Mouse (Mus musculus) embryonic facial prominence, embryonic 11.5 days (tissue): ENCODE measurements at regions not wholly inside any gene's neighbourhood (a gene's known extent, or its start where the extent isn't known, plus 50 kb on each side); places are given as distances from the start of the nearest gene placed in this dataset.

Experiments used
- ATAC-seq: fragments of 200-750 bp; cut with Nextera tagmentation; replicated peaks from 2 replicates; pipeline ENCODE4 v1.8.0; 2017; ENCODE audit warnings: low read depth; ENCODE audit not compliant: insufficient number of reproducible peaks, low FRiP score, low TSS enrichment
- DNase-seq: peaks from one replicate; pipeline ENCODE4 v3.0.0-alpha.2; 2015; ENCODE audit warnings: low spot score
- H3K27ac ChIP-seq: fragments of 300-500 bp; sonication (generic); replicated peaks from 2 replicates; pipeline ENCODE4 v1.5.1; 2014; ENCODE audit warnings: mild to moderate bottlenecking, low read depth, low read length, control low read depth
- H3K27me3 ChIP-seq: fragments of 300-500 bp; sonication (generic); 2 replicates; pipeline ENCODE4 v1.6.1; 2014; ENCODE audit warnings: mild to moderate bottlenecking, low read length, moderate library complexity, mixed read lengths; ENCODE audit not compliant: control insufficient read depth, insufficient read depth
- H3K36me3 ChIP-seq: fragments of 300-500 bp; sonication (generic); replicated peaks from 2 replicates; pipeline ENCODE4 v1.6.1; 2014; ENCODE audit warnings: low read depth, mild to moderate bottlenecking, low read length, moderate library complexity, mixed read lengths; ENCODE audit not compliant: control insufficient read depth, insufficient read depth
- H3K4me1 ChIP-seq: fragments of 300-500 bp; sonication (generic); 2 replicates; pipeline ENCODE4 v1.6.1; 2014; ENCODE audit warnings: low read length, mixed read lengths; ENCODE audit not compliant: control insufficient read depth, insufficient read depth
- H3K4me2 ChIP-seq: fragments of 300-500 bp; sonication (generic); 2 replicates; pipeline ENCODE4 v1.6.1; 2014; ENCODE audit warnings: low read depth, mild to moderate bottlenecking, control low read depth, low read length, moderate library complexity
- H3K4me3 ChIP-seq: fragments of 300-500 bp; sonication (generic); 2 replicates; pipeline ENCODE4 v1.5.1; 2014; ENCODE audit warnings: low read depth, low read length, control low read depth
- H3K9ac ChIP-seq: fragments of 300-500 bp; sonication (generic); replicated peaks from 2 replicates; pipeline ENCODE4 v1.6.1; 2014; ENCODE audit warnings: mild to moderate bottlenecking, control low read depth, low read length
- H3K9me3 ChIP-seq: fragments of 300-500 bp; sonication (generic); replicated peaks from 2 replicates; pipeline ENCODE4 v1.6.1; 2016; ENCODE audit warnings: mild to moderate bottlenecking, low read length, inconsistent platforms, mixed read lengths; ENCODE audit not compliant: control insufficient read depth
- WGBS: fragments of 180-500 bp; shearing (Covaris S2); extraction: QIAGEN DNeasy Blood & Tissue Kit; methylation state at CpG from one replicate; pipeline ENCODE4 v1.1.7; 2014; 5-methylcytosine and 5-hydroxymethylcytosine counted together

DNA sequence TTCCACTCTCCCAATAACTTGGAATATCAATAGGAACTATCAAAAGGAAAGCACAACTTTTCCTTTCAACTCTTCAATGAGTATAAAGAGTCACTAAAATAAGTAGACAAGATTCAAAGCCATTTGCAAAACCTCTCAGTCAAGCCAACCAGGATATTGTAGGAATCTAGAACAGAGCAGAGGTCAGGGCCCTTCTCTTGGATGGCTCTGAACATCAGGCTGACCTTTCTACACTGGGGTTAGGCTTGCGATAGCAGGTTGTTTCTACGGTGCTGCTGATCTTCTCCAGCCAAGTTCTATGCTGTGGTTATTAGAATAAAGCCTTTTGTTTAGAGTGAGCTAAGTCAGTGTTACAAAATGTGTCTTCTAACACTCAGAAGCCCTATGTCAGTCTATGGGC, 658.6 kb downstream of the Ofcc1 start:
- 84% methylated on average over 2 of the region's 2 CpGs for WGBS
- no peak overlapping the region for H3K4me3 ChIP-seq
- no peak overlapping the region for H3K9ac ChIP-seq
- no peaks in the 10 kb centered on the region for H3K27me3 ChIP-seq
- no peaks in the 10 kb centered on the region for H3K9me3 ChIP-seq
- no peaks in the 10 kb centered on the region for H3K4me1 ChIP-seq
- DNase-seq = no peak
- no peaks in the 10 kb centered on the region for H3K36me3 ChIP-seq
- no peak overlapping the region for H3K27ac ChIP-seq
- no peak overlapping the region for H3K4me2 ChIP-seq
- ATAC-seq = no peak

DNA sequence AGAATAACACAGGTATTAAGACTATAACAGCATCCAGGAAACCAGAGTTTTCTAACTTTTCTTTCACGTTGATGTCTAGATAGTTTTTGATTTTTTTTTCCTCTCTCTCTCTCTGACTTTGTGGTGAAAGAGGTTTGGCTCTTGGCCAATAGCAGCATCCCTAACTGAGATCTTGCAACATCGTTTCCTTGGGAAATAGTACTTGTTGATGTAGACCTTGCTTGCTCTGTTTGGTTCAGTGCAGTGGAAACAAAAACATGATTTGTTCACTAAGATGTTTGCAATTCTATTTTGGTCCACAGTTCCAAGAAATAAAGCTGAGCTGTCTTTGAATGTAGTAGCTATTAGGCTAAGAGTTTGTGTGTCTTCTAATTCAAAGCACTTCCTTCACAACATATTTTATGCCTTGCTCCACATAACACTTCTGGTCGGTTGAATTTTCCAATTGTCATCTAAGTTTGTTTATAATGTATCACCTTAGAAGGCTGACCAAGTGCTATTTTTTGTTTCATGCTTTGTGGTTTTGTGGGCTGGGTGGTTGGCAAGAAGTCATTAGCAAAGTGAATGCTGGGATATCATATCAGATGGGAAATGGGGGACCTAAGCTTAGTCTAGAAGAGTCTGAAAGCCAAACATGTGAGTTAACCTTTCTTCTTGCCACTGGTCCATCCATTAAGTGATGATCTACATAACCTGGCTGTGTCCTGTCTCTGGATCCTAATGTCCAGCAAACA, 669.8 kb downstream of the Ofcc1 start:
- no peak overlapping the region for H3K9ac ChIP-seq
- DNase-seq = no peak
- no peak overlapping the region for H3K27ac ChIP-seq
- no peaks in the 10 kb centered on the region for H3K27me3 ChIP-seq
- no peaks in the 10 kb centered on the region for H3K4me1 ChIP-seq
- ATAC-seq = no peak
- WGBS = 79% methylated on average over 3 of the region's 3 CpGs
- no peaks in the 10 kb centered on the region for H3K9me3 ChIP-seq
- no peak overlapping the region for H3K4me3 ChIP-seq
- H3K36me3 ChIP-seq = no peaks in the 10 kb centered on the region
- H3K4me2 ChIP-seq = no peak overlapping the region

DNA sequence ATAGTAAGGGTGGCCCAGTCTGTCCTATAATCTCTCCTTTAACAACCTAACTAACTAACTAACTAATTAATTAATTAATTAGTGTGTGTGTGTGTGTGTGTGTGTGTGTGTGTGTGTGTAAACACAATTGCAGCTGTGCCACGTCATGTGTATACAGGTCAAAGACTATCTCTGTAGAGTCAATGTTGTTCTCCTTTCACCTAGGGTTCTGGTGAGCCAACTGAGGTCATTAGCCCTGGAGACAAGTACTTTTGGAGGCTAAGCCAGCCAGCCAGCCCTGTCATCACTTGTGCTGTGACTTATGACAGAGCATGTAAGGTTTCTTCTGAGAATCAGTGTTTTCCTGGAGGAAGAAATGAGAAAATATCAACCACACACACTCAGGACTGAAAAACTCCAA, 696.7 kb downstream of the Ofcc1 start:
- no peak overlapping the region for H3K4me2 ChIP-seq
- H3K36me3 ChIP-seq = no peaks in the 10 kb centered on the region
- no peak for DNase-seq
- H3K27me3 ChIP-seq = no peaks in the 10 kb centered on the region
- ATAC-seq = no peak
- WGBS = 74% methylated on average over 1 of the region's 1 CpGs
- no peaks in the 10 kb centered on the region for H3K9me3 ChIP-seq
- no peak overlapping the region for H3K27ac ChIP-seq
- H3K9ac ChIP-seq = no peak overlapping the region
- H3K4me3 ChIP-seq = no peak overlapping the region
- no peaks in the 10 kb centered on the region for H3K4me1 ChIP-seq

DNA sequence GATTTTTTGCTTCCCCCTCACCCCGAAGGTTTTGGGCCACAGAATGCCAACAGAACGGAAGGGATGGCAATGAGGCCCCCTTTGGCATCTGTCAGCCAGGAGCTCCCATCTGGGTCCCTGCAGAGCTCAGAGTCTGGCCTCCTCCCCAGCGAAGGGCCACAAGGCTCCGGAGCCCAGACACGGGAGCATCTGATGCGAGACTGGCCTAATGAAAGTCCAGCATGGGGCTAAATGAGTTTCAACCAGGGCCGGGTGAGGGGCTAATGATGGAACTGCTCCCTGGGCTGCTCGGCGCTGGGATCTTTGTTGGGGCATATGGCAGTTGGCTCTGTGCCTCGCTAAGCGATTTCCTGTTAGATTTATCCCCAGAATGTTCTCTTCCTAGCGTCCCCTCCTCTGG, 688.8 kb upstream of the Slc35b3 start:
- Histone ChIP-seq H3K9ac (no peak overlapping the region), H3K9me3 (no peaks in the 10 kb centered on the region), H3K27me3 (no peaks in the 10 kb centered on the region), H3K4me2 (no peak overlapping the region), H3K36me3 (no peaks in the 10 kb centered on the region), H3K27ac (no peak overlapping the region), H3K4me3 (no peak overlapping the region), H3K4me1 (no peaks in the 10 kb centered on the region)
- 45% methylated on average over 12 of the region's 12 CpGs for WGBS
- DNase-seq (no peak), ATAC-seq (no peak)

DNA sequence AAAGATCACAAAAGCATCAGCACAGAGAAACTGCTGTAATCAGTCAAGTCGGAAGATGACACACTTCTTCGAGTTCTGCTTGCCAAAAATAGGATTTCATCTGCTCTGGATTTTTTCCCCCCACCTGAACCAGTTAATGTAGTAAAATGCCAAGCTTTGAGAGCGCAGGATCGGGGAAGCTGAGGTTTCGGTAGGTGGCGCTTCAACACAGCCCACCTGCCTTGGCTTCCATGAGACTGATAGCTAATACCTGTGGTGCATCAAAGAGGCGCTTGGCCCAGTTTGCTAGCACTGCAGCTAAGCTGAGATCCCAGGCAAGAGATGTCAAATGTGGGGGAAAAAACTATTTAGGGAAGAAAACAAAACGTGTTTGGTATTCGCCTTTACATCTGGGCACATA, 686.7 kb upstream of the Slc35b3 start:
- DNase-seq (peak; percentile 78), ATAC-seq (no peak)
- WGBS = 17% methylated on average over 9 of the region's 9 CpGs
- Histone ChIP-seq H3K36me3 (no peaks in the 10 kb centered on the region), H3K9ac (no peak overlapping the region), H3K4me1 (no peaks in the 10 kb centered on the region), H3K4me2 (no peak overlapping the region), H3K9me3 (no peaks in the 10 kb centered on the region), H3K27ac (no peak overlapping the region), H3K27me3 (no peaks in the 10 kb centered on the region), H3K4me3 (no peak overlapping the region)

DNA sequence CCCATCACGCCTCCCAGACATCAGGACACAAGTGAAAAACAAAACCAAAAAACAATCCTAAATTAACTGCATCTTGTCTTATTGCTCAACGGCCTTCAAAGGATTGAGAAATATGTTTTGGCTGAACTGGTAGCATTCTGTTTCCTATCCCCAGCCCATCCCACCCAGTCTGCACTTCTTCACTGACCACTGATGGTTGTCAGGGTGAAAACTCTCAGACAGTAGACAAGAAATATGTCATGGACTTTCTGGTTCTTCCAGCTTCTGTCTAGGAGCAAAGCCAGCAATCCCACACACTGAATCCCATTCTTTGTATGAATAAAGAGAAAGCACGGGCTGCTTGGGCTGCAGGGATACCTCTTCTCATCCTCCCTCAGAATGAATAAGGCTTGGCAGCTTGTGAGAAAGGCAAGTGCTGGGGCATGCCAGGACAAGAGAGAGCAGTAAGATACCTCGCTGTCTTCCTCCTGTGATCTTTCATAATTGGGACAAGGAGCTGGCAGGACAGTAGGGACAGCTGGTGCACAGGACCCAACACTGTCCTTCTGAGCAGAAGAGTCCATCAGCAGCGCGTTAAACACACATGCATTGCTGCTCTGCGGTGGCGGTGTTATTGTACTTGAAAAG, 670.9 kb upstream of the Slc35b3 start:
- DNase-seq = no peak
- Histone ChIP-seq H3K36me3 (no peaks in the 10 kb centered on the region), H3K4me1 (no peaks in the 10 kb centered on the region), H3K4me3 (no peak overlapping the region), H3K4me2 (no peak overlapping the region), H3K27me3 (no peaks in the 10 kb centered on the region), H3K27ac (no peak overlapping the region), H3K9ac (no peak overlapping the region), H3K9me3 (no peaks in the 10 kb centered on the region)
- WGBS = 84% methylated on average over 8 of the region's 8 CpGs
- no peak for ATAC-seq
